Mouse (Mus musculus) olfactory bulb, adult 2 months (tissue): ENCODE data around the gene Cpa2.

ENCODE experiments used
- CTCF ChIP-seq: fragments of 200-500 bp; IDR thresholded peaks from 2 replicates; pipeline ENCODE4 v1.5.1; 2012; ENCODE audit warnings: low read depth, mild to moderate bottlenecking, low read length, moderate library complexity; ENCODE audit not compliant: insufficient read depth
- POLR2A ChIP-seq: fragments of 200-500 bp; IDR thresholded peaks from 2 replicates; pipeline ENCODE4 v1.6.1; 2012; ENCODE audit warnings: mild to moderate bottlenecking, low read depth, low read length, moderate library complexity; ENCODE audit not compliant: insufficient read depth

GRCm38 (mm10) chr6:30569331-30569730 lies 27.9 kb downstream of the Cpa2 start:
- no peak for TF ChIP-seq CTCF
- no peak for TF ChIP-seq POLR2A
